Mouse (Mus musculus) limb, embryonic 11.5 days (tissue): ENCODE data around the gene Fanci. TPM values are rescaled to one million over a fixed set of nuclear protein-coding genes. Genes with fewer than 3 reads are reported as not detected.
A peak's percentile ranks its signal among the peaks of the same experiment; 100 is the strongest.

ENCODE experiments used
- ATAC-seq: fragments of 200-750 bp; cut with Nextera tagmentation; 2 replicates; pipeline ENCODE4 v1.8.0; 2017; ENCODE audit warnings: low read depth; ENCODE audit not compliant: insufficient number of reproducible peaks, low FRiP score, low TSS enrichment
- DNase-seq: peaks from one replicate; pipeline ENCODE4 v3.0.0-alpha.2; 2015; ENCODE audit warnings: low spot score
- H3K27ac ChIP-seq: fragments of 300-500 bp; sonication (generic); replicated peaks from 2 replicates; pipeline ENCODE4 v1.5.1; 2014; ENCODE audit warnings: low read depth, mild to moderate bottlenecking, low read length
- H3K27me3 ChIP-seq: fragments of 300-500 bp; sonication (generic); 2 replicates; pipeline ENCODE4 v1.6.1; 2014; ENCODE audit warnings: mild to moderate bottlenecking, low read length, mixed read lengths; ENCODE audit not compliant: control insufficient read depth, insufficient read depth
- H3K36me3 ChIP-seq: fragments of 300-500 bp; sonication (generic); 2 replicates; pipeline ENCODE4 v1.6.1; 2014; ENCODE audit warnings: mild to moderate bottlenecking, low read length, moderate library complexity, mixed read lengths; ENCODE audit not compliant: control insufficient read depth, insufficient read depth
- H3K4me1 ChIP-seq: fragments of 300-500 bp; sonication (generic); 2 replicates; pipeline ENCODE4 v1.6.1; 2014; ENCODE audit warnings: low read length, mixed read lengths; ENCODE audit not compliant: control insufficient read depth, insufficient read depth
- H3K4me2 ChIP-seq: fragments of 300-500 bp; sonication (generic); 2 replicates; pipeline ENCODE4 v1.6.1; 2014; ENCODE audit warnings: low read depth, mild to moderate bottlenecking, moderate library complexity; ENCODE audit not compliant: severe bottlenecking
- H3K4me3 ChIP-seq: fragments of 300-500 bp; sonication (generic); 2 replicates; pipeline ENCODE4 v1.5.1; 2014; ENCODE audit warnings: low read depth, low read length
- H3K9ac ChIP-seq: fragments of 300-500 bp; sonication (generic); 2 replicates; pipeline ENCODE4 v1.6.1; 2014; ENCODE audit warnings: mild to moderate bottlenecking, low read length
- H3K9me3 ChIP-seq: fragments of 300-500 bp; sonication (generic); 2 replicates; pipeline ENCODE4 v1.6.1; 2016; ENCODE audit warnings: low read length; ENCODE audit not compliant: control insufficient read depth
- WGBS: fragments of 180-500 bp; shearing (Covaris S2); extraction: QIAGEN DNeasy Blood & Tissue Kit; methylation state at CpG from one replicate; pipeline ENCODE4 v1.1.7; 2014; 5-methylcytosine and 5-hydroxymethylcytosine counted together
- polyA plus RNA-seq: library from polyadenylated mRNA; unstranded; fragments of >200 nt; fragmentation: Nextera tagmentation; extraction: Ambion mirVana; gene quantifications from 2 replicates; pipeline ENCODE4 v1.2.1, GENCODE M21; 2014

Fanci gene
- 17.7 and 22.1 TPM in 2 replicates for polyA plus RNA-seq

DNA sequence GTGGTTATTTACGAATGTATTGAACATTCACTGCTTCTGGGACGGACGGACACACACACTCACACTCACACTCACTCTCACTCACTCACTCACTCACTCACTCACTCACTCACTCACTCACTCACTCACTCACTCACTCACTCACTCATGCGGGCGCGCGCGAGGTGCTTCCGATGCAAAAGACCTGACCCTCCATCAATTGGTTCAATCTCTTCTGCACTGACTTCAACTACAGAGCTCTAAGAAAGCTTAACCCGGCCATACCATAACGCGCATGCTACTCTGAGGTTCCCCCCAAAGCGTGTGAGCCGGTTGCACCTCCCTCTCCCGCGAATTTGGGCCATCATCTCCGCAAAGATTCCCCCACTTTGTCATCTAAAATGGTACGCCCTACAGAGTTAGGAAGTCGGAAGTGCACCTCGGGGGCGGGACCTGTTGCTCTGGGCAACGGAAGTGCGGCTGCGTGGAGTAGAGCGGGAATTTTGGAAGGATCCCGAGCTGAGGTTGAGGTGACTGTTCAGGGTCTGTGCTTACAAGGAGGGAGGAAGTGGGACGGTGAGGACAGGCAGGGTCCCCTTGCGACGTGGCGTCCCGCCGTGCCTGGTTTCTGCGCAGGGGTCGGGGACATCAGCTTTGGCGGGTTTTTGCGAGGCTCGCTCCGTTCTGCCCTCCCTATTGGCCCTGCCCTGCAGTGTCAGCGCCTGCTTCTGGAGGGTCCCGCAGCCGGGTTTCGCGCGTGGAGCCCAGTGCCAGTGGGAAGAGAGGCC is at the start of gene Fanci:
TSS of gene Fanci (plus strand) at position 47 of the 767 bp plus-strand sequence.
- Histone ChIP-seq H3K4me1 (no peaks in the 10 kb centered on the region; the same call in 1 of the 2 replicates), H3K4me3 (peak within 1 kb of the TSS; percentile 64), H3K9me3 (no peaks in the 10 kb centered on the region), H3K27me3 (no peaks in the 10 kb centered on the region), H3K36me3 (no peaks in the 10 kb centered on the region), H3K27ac (peak within 1 kb of the TSS; percentile 60), H3K4me2 (peak within 1 kb of the TSS; percentile 92), H3K9ac (peak within 1 kb of the TSS; percentile 77)
- under 1% methylated on average over 44 of the region's 44 CpGs for WGBS
- ATAC-seq, result peak; percentile 89
- peak; percentile 99 for DNase-seq

DNA sequence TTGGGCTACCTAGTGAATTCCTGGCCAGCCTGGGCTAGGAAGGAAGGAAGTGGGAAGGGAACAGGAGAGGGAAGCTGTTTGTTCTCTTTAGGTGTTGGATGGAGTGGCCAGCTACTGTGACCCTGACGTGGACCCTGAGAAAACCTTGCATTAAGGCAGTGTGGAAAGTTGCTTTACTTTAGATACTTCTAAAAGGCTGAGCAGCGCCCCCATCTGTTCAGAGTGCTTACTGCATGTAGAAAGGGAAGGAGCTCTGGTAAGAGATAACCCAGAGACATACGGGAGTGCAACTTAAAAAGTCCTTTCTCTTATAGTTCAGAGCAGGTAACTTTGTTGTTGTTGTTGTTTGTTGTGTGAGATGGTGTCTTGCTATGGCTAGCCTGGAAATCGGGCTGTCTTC is 45.8 kb upstream of the Fanci start:
- H3K4me1 ChIP-seq, result no peaks in the 10 kb centered on the region
- H3K27me3 ChIP-seq, result no peaks in the 10 kb centered on the region
- H3K9me3 ChIP-seq, result no peaks in the 10 kb centered on the region
- no peak overlapping the region for H3K4me2 ChIP-seq
- WGBS, result 47% methylated on average over 4 of the region's 4 CpGs
- no peak overlapping the region for H3K4me3 ChIP-seq
- H3K27ac ChIP-seq, result no peak overlapping the region
- H3K36me3 ChIP-seq, result peaks cover 6% of the 10 kb centered on the region; the same call in 1 of the 2 replicates
- peak; percentile 65 for DNase-seq
- no peak for ATAC-seq
- H3K9ac ChIP-seq, result no peak overlapping the region

DNA sequence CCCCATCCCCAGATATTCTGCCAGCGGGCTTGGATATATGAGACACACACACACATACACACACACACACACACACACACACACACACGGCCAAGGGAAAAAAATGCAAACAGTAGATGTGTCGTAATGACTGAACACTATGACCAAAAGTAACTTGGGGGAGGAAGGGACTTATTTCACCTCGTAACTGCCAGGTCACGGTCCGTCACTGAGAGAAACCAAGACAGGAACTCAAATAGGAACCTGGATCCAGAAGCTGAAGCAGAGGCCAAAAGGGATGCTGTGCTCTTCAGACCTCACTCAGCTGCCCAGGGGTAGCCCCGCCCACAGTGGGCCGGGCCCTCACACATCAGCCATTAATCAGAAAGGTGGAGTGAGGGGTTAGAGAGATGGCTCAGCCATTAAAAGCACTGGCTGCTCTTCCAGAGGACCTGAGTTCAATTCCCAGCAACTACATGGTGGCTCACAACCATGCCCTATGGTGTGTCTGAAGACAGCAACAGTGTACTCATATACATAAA is 45.1 kb upstream of the Fanci start:
- DNase-seq (no peak), ATAC-seq (no peak)
- H3K9ac ChIP-seq, result no peak overlapping the region
- no peak overlapping the region for H3K4me3 ChIP-seq
- 65% methylated on average over 8 of the region's 8 CpGs for WGBS
- no peaks in the 10 kb centered on the region for H3K27me3 ChIP-seq
- H3K9me3 ChIP-seq, result no peaks in the 10 kb centered on the region
- H3K36me3 ChIP-seq, result peaks cover 9% of the 10 kb centered on the region; the same call in 1 of the 2 replicates
- H3K4me1 ChIP-seq, result no peaks in the 10 kb centered on the region
- H3K27ac ChIP-seq, result no peak overlapping the region
- no peak overlapping the region for H3K4me2 ChIP-seq

DNA sequence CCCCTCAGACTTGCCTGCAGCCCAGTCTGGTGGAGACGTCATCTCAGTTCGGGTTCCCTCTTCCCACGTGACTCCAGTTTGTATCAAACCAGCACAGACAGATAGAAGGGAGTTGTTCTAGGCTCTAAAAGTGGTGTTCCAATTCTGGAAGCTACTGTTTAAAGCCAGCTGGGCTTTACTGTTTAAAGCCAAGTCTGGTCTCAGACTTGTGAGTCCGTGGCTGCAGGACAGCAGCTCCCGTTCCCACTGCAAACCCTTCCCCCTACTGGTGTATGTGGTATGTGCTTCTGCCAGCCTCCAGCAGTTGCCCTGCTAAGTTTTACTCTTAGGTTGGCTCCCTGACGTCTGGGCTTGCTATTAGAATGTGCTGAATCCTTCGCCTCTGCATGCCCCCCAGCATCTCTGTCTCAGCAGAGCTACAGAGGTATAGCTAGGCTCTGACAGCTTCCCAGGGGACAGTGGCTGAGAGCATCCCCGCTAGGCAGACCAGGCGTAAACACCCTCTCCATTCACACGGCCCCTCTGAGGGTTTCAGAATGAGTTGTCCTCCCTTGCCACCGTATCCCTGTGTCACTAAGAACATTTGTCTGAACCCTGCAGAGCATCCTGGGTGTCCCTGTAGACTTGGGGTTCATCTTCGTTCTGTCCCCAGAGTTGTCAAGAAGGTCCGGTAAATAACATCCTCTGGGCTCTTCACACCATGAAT is 44.5 kb upstream of the Fanci start:
- Histone ChIP-seq H3K36me3 (peaks cover 9% of the 10 kb centered on the region; the same call in 1 of the 2 replicates), H3K4me1 (no peaks in the 10 kb centered on the region), H3K9ac (no peak overlapping the region), H3K4me3 (no peak overlapping the region), H3K27me3 (no peaks in the 10 kb centered on the region), H3K27ac (no peak overlapping the region), H3K9me3 (no peaks in the 10 kb centered on the region), H3K4me2 (no peak overlapping the region)
- ATAC-seq (no peak), DNase-seq (no peak)
- WGBS, result 80% methylated on average over 13 of the region's 13 CpGs

DNA sequence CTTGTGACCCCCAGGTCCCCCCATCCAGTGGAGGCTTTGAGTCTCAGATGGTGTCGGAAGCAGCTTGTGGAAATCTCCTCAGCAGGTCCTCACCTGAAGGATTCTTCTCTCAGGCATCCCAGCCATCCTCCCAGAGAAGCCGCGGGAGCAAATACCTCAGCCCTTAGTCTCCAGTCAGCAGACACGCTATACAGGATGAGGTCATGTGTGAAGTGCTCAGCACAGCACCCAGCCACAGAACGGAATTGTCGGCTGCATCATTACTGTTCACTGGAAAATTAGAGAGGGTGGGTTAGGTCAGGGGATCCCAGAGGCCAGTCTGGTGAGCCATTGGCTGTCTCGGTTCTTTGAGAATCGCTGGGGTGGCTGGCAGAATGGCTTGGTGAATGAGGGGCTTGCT is 42.9 kb upstream of the Fanci start:
- H3K27ac ChIP-seq, result no peak overlapping the region
- H3K4me1 ChIP-seq, result no peaks in the 10 kb centered on the region

DNA sequence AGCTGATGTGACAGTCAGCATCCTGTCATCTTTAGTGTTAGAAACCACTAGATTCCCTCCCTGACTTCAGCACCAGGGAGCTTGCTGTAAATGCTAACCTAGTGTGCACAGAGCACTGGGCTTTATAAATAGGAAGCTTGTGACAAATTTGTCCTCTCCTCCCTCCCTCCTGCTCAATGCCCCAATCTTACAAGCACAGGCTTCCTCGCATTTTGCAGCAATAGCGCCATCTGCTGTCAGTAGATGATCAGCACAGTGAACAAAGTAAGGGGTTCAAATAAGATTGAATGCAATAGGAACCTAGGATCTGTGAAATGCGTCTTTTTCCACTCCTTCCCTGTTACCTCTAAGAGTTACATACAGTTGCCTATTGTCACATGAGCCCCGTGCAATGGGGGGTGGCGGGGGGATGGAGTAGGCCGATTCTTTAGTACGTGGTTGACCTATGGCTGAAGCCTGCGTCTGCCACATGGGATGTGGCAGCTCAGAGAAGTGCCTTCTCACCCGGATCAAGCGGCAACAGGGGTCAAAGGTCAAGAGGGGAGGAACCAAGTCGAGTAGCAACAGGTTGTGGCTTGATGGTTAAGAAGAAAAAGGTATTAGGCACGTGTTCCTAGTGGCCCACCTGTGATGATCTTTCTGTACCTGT is 41.9 kb upstream of the Fanci start:
- Histone ChIP-seq H3K36me3 (peaks cover 14% of the 10 kb centered on the region; the same call in 1 of the 2 replicates), H3K4me2 (no peak overlapping the region), H3K4me1 (no peaks in the 10 kb centered on the region), H3K27me3 (no peaks in the 10 kb centered on the region), H3K4me3 (no peak overlapping the region), H3K9me3 (no peaks in the 10 kb centered on the region), H3K27ac (no peak overlapping the region), H3K9ac (no peak overlapping the region)
- DNase-seq (peak; percentile 84), ATAC-seq (no peak)
- 44% methylated on average over 12 of the region's 12 CpGs for whole genome bisulfite sequencing

More for the DNA sequence above, 42.9 kb upstream of the Fanci start:
- Histone ChIP-seq H3K9ac (no peak overlapping the region), H3K27me3 (no peaks in the 10 kb centered on the region), H3K4me3 (no peak overlapping the region), H3K4me2 (no peak overlapping the region), H3K9me3 (no peaks in the 10 kb centered on the region), H3K36me3 (peaks cover 11% of the 10 kb centered on the region; the same call in 1 of the 2 replicates)
- no peak for DNase-seq
- 96% methylated on average over 8 of the region's 8 CpGs for WGBS
- ATAC-seq, result no peak

DNA sequence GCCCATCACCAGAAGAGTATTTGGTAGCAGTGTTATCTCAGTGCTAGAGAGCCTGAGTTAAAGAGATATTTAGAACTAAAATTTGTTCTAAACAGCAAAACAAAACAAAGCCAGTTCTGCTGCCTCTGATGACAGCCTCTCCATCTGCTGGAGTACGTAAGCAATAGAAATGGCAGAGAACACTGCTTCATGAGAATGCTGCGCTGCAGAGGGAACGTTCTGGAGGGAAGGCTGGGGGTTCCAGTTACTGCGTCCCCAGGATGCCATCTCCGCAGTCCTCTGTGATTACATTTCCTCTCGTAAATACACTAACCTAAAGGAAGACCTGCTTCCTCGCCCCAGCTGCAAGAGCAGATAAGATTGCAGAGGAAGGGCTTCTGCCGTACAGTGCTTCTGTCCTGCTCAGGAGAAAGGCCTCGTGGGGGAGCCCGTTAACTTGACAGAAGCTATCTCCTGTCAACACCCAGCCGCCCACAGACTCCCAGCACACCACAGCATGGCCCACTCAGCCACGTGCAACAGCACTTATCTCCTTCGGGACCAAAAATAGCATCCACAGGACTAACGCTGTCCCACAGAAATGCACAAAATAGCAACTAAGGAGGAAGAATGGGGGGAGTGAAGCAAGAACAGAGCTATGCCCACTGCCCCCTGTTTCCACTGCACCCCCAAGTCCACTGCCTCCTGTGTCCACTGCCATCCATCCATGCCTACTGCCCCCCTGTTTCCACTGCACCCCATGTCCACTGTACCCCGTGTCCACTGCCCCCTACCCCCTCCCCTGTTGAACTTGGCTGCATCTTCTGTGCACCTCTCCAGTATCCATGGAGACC is 33.2 kb upstream of the Fanci start:
- 75% methylated on average over 15 of the region's 15 CpGs for WGBS
- ATAC-seq (no peak), DNase-seq (no peak)
- H3K27ac ChIP-seq, result no peak overlapping the region
- no peak overlapping the region for H3K4me2 ChIP-seq
- H3K4me1 ChIP-seq, result no peaks in the 10 kb centered on the region
- no peak overlapping the region for H3K4me3 ChIP-seq
- peaks cover 5% of the 10 kb centered on the region; the same call in 1 of the 2 replicates for H3K36me3 ChIP-seq
- no peaks in the 10 kb centered on the region for H3K9me3 ChIP-seq
- H3K9ac ChIP-seq, result no peak overlapping the region
- no peaks in the 10 kb centered on the region for H3K27me3 ChIP-seq

DNA sequence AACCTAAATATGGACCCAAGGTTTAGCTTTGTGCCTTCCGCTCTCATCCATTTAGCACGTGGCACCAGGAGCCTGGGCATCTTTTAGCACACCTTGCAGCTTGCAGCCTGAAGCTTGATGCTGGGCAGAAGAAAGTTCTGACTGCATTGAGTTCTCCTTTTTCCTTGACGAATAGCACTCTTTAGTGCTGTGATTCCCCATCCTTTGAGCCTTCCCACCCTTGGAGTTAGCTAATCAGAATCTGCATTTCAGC is 32.6 kb upstream of the Fanci start:
- Histone ChIP-seq H3K4me3 (no peak overlapping the region), H3K27ac (no peak overlapping the region), H3K4me2 (no peak overlapping the region), H3K4me1 (no peaks in the 10 kb centered on the region), H3K9me3 (no peaks in the 10 kb centered on the region), H3K9ac (no peak overlapping the region), H3K36me3 (peaks cover 4% of the 10 kb centered on the region; the same call in 1 of the 2 replicates), H3K27me3 (no peaks in the 10 kb centered on the region)
- ATAC-seq, result no peak
- WGBS, result 90% methylated on average over 3 of the region's 3 CpGs
- no peak for DNase-seq
